Comparison of ENCODE assay signal across 11 mouse cellular contexts in genomic region chr9:20751477-20752029, GRCm38 (mm10). TPM values are rescaled to one million over a fixed set of nuclear protein-coding genes. Genes with fewer than 3 reads are reported as not detected.
DNase-seq lines count a peak whose midpoint lies in the region; ATAC-seq and TF ChIP-seq lines count a peak whose summit lies in the region.
"Had no signal": no experiment of that assay in that cellular context is flagged by ENCODE, and none has a peak within 500 bp of the region (broad histone marks: within the 10 kb centered on the region; RNA-seq: fewer than 3 reads in every experiment).

No protein-coding gene starts in this region.

- no peak overlapping the region for H3K4me2 ChIP-seq in forebrain, embryonic 14.5 days (ENCODE audit: low read length)
- no peak overlapping the region for H3K4me2 ChIP-seq in midbrain, embryonic 12.5 days (replicated peaks)

- TF ChIP-seq POLR2A in kidney, adult 2 months (IDR thresholded peaks at IDR 0.05; ENCODE audit: low read depth, low read length) = no peak

- no peak for TF ChIP-seq CTCF in kidney, adult 2 months (conservative IDR thresholded peaks at IDR 0.05; ENCODE audit: insufficient read depth, insufficient read length, low read depth, low read length)

- DNase-seq in kidney, adult 2 months = peak; percentile 36
- no peak for DNase-seq in kidney, postnatal 4 days
- DNase-seq in forebrain, embryonic 14.5 days (ENCODE audit: low spot score) = peak; percentile 78
- DNase-seq in spleen, adult 12 weeks (ENCODE audit: low spot score) = no peak
- no peak for DNase-seq in lung, postnatal 4 days
- DNase-seq in frontal cortex, postnatal 36 days (ENCODE audit: low spot score in 2 of 2) = no peak
- DNase-seq: right cerebral cortex, postnatal 14 days had no signal

- 61% methylated on average over 6 of the region's 6 CpGs for WGBS in kidney, adult 2 months
- 58% methylated on average over 6 of the region's 6 CpGs for WGBS in forebrain, embryonic 14.5 days
- WGBS in midbrain, embryonic 12.5 days = 53% methylated on average over 6 of the region's 6 CpGs

- H3K27ac ChIP-seq in kidney, adult 2 months (ENCODE audit: insufficient read depth, low read depth, low read length) = no peak overlapping the region
- H3K27ac ChIP-seq in forebrain, embryonic 14.5 days (ENCODE audit: low read depth, low read length) = no peak overlapping the region
- H3K27ac ChIP-seq in midbrain, embryonic 12.5 days (replicated peaks) = no peak overlapping the region

- no peak overlapping the region for H3K4me3 ChIP-seq in kidney, adult 2 months (ENCODE audit: insufficient read depth, low read depth, low read length)
- no peak overlapping the region for H3K4me3 ChIP-seq in forebrain, embryonic 14.5 days (ENCODE audit: low read depth, low read length)
- no peak overlapping the region for H3K4me3 ChIP-seq in midbrain, embryonic 12.5 days

- no peaks in the 10 kb centered on the region for H3K27me3 ChIP-seq in kidney, adult 2 months (replicated peaks; ENCODE audit: control insufficient read depth, insufficient read depth, low read length)
- no peaks in the 10 kb centered on the region for H3K27me3 ChIP-seq in forebrain, embryonic 14.5 days (replicated peaks; ENCODE audit: control insufficient read depth, insufficient read depth, low read length)
- H3K27me3 ChIP-seq in midbrain, embryonic 12.5 days = 0 out of 2 replicates have a peak, but pooled peaks cover 3% of the 10 kb centered on the region

- H3K4me1 ChIP-seq in kidney, adult 2 months (ENCODE audit: control insufficient read depth, insufficient read depth, low read length) = no peaks in the 10 kb centered on the region
- H3K4me1 ChIP-seq in forebrain, embryonic 14.5 days (ENCODE audit: control insufficient read depth, insufficient read depth, low read length) = peaks cover 5% of the 10 kb centered on the region
- peaks cover 16% of the 10 kb centered on the region for H3K4me1 ChIP-seq in midbrain, embryonic 12.5 days

- no peaks in the 10 kb centered on the region for H3K9me3 ChIP-seq in forebrain, embryonic 14.5 days (replicated peaks; ENCODE audit: control insufficient read depth, low read length)
- H3K9me3 ChIP-seq in midbrain, embryonic 12.5 days = no peaks in the 10 kb centered on the region

- H3K36me3 ChIP-seq in kidney, adult 2 months (ENCODE audit: control insufficient read depth, insufficient read depth, low read length) = no peaks in the 10 kb centered on the region
- H3K36me3 ChIP-seq in forebrain, embryonic 14.5 days (ENCODE audit: control insufficient read depth, insufficient read depth, low read length) = no peaks in the 10 kb centered on the region
- H3K36me3 ChIP-seq in midbrain, embryonic 12.5 days = no peaks in the 10 kb centered on the region

- H3K9ac ChIP-seq in forebrain, embryonic 14.5 days (ENCODE audit: low read length) = no peak overlapping the region
- no peak overlapping the region; the same call in 1 of the 2 replicates for H3K9ac ChIP-seq in midbrain, embryonic 12.5 days (replicated peaks)

- ATAC-seq in CD4-positive, CD25-positive, alpha-beta regulatory T cell, adult 4 months = peak; percentile 60
- peak; percentile 60 for ATAC-seq in forebrain, embryonic 14.5 days
- ATAC-seq in midbrain, embryonic 12.5 days (ENCODE audit: low FRiP score, low read depth) = peak; percentile 20
- ATAC-seq: lung, postnatal 0 days; Patski had no signal

RNA-seq across cellular contexts. Expression of gene Olfm2, which starts 5.4 kb away (rescaled TPM):
- 2.0 and 2.3 TPM in 2 replicates for polyA plus RNA-seq in kidney, adult 2 months (2012; rRNA removed)
- polyA plus RNA-seq in CD4-positive, CD25-positive, alpha-beta regulatory T cell, adult 4 months (2017; shearing (Covaris generic)) = under 1 TPM in 1 of 2 experiments, not detected in 1; 0.44 TPM
- polyA plus RNA-seq in forebrain, embryonic 14.5 days (2014; fragmentation: Nextera tagmentation; extraction: Ambion mirVana) = 88.7 and 113 TPM in 2 replicates
- polyA plus RNA-seq in midbrain, embryonic 12.5 days (2016; fragmentation: Nextera tagmentation; extraction: Ambion mirVana) = 40.8 and 42.9 TPM in 2 replicates

Comparison
In these comparisons a context has a peak if more than half of its experiments do, and no peak if none do; other contexts are left out.
1. DNase-seq: peak in kidney, adult 2 months (single experiment) and forebrain, embryonic 14.5 days (single experiment); none in kidney, postnatal 4 days (0 of 2), spleen, adult 12 weeks (single experiment), lung, postnatal 4 days (0 of 2) and frontal cortex, postnatal 36 days (0 of 2).
2. RNA of gene Olfm2, which starts 5.4 kb away (polyA plus RNA-seq): 88.7 to 113 TPM in forebrain, embryonic 14.5 days and 40.8 to 42.9 TPM in midbrain, embryonic 12.5 days; 2.0 to 2.3 TPM in kidney, adult 2 months and 0.44 TPM in CD4-positive, CD25-positive, alpha-beta regulatory T cell, adult 4 months; every median in the first group is over 10 times any median in the second.
3. Peak in every context shown above with its lines, with median percentiles within 50 percentile points of each other: ATAC-seq.